Mouse (Mus musculus): Measurements from ENCODE around the gene Lamtor5.
"Not testable (repeated sequence)": the region's sequence is repeated elsewhere in the genome, so short reads cannot be mapped to it uniquely, and the experiment has no call there.

Gene Lamtor5

DNA sequence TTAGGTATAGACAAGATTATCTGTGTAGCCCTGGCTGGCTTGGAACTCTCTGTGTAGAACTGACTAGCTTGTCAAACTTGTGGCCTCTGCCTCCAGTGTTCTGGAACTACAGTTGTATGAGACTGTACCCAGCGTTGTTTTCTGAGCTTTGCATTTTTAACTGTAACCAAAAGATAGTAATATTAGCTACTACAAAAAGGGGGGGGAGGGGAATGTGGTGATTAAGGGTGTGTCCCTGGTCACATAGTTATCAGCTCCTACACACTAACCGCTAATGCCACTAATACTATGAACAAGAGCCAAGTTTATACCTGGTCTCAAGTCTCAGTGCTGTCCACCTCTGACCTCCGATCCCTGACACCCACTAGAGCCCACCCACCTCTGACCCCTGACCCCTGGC is 6.2 kb upstream of the Lamtor5 start:
- DNase-seq (ENCODE audit: low spot score in 2 of 2), result no peak

DNA sequence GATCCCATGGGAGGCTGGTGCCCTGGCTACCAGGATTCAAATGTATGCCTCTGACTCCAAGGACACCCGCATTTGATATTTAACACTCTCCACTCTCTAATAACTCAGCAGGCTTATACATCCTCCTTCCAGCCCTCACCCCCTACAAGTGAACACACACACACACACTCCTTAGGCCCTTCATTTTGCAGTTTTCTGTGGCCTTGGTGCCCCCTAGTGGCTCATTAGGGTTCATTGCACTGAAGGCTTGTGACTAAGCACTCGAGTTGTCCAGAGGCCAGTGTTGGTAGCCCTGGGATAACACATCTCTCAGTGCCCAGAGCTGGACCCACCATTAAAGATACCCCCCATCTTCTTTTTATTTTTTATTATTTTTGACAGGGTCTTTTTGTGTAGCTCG is 4.8 kb upstream of the Lamtor5 start:
- DNase-seq (ENCODE audit: low spot score in 2 of 2), result peak; percentile 47 to 76

DNA sequence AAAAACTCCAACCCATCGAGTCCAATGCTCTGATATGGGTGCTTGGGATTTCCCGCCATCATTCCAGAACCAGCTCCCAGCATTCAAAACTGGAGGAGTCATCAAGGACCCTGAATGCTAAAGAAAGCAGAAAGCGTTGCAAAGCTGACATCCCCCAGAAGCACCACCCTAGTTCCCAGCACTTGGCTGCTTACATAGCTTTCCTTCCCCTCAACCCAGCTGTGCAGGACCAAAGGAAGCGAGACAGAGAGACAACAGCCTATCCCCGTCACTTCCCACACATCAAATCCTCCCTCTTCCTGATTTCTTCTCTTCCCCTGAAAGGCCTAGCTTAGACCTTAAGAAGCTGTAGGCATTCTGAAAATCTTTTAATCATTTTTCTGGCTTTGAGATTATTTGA is 3.3 kb upstream of the Lamtor5 start:
- no peak for DNase-seq (ENCODE audit: low spot score in 2 of 2)

DNA sequence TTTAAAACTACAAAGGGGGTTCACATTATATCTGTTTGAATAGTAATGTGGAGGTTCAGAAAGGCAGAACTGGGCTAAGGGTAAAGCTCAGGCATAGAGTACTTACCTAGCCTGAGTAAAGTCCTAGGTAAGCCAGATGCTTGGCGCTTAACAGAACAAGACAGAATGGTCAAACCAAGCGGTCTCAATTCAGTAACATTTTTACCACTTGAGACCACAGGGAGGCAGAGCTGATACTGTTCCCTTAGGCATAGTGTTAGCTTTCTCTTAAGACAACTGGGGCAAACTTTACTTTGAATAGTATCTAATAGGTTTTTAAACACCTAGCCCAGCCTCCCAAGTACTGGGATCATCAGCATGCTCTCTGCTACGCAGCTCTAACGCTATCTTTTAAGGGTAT is 2.7 kb upstream of the Lamtor5 start:
- no peak for DNase-seq (ENCODE audit: low spot score in 2 of 2)

DNA sequence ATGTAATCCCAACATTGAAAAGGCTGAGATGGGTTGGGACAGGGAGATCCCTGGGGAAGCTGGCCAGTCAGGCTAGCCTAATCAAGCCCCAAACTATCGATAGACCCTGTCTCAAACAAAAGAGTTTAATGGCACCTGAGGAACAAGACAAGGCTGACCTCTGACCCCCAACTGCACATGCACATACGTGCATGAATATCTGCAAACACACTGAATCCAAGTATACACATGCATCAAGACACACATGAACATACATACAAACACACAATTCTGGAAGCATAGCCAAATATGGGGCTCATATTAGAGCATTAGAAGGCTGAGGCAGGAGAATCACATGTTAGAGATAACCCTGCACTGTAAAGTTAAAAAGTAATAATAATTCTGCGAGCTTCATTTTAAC is 2.0 kb upstream of the Lamtor5 start:
- DNase-seq (ENCODE audit: low spot score in 2 of 2), result no peak

GRCm38 (mm10) chr3:107286123-107286522 is 7.5 kb downstream of the Lamtor5 start:
- DNase-seq (ENCODE audit: low spot score in 2 of 2), result no peak

- DNase-seq (ENCODE audit: low spot score in 2 of 2), result no peak
Observed at GRCm38 (mm10) chr3:107287346-107287745, 8.7 kb downstream of the Lamtor5 start.

GRCm38 (mm10) chr3:107290764-107291381 is 12.2 kb downstream of the Lamtor5 start, which contains the start of gene Slc16a4:
TSS of gene Slc16a4 (plus strand) at chr3:107291230.
- no peak for DNase-seq (ENCODE audit: low spot score in 2 of 2)

- no peak for DNase-seq (ENCODE audit: low spot score in 2 of 2)
Observed at GRCm38 (mm10) chr3:107295672-107296360, 17.2 kb downstream of the Lamtor5 start.

GRCm38 (mm10) chr3:107296917-107297316 is 18.3 kb downstream of the Lamtor5 start:
- DNase-seq (ENCODE audit: low spot score in 2 of 2), result not testable (repeated sequence)

- DNase-seq (ENCODE audit: low spot score in 2 of 2), result no peak
Observed at GRCm38 (mm10) chr3:107317338-107317737, 38.7 kb downstream of the Lamtor5 start.

- no peak for DNase-seq (ENCODE audit: low spot score in 2 of 2)
Observed at GRCm38 (mm10) chr3:107321141-107321540, 42.5 kb downstream of the Lamtor5 start.

GRCm38 (mm10) chr3:107321776-107322175 is 43.1 kb downstream of the Lamtor5 start:
- no peak for DNase-seq (ENCODE audit: low spot score in 2 of 2)

DNA sequence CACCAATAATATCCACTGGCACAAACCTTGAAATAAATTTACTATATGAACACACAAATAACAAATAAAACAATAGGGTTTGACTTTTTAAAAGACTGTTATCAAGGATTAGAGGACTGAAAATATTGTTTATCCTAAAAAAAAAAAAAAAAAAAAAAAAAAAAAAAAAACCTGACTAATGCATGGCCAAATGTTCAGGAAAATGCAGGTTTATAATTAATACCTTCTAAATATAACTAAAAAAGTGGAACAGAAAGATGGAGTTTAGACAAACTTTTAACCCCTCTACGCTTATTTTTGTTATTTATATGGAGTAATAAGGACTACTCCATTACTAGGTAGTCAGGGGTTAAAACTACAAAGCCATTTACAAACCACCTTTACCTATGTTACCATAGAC is 47.8 kb downstream of the Lamtor5 start:
- DNase-seq (ENCODE audit: low spot score in 2 of 2), result no peak

- DNase-seq (ENCODE audit: low spot score in 2 of 2), result peak in 1 of 2 experiments; percentile 62
Observed at GRCm38 (mm10) chr3:107330503-107331424, 52.1 kb downstream of the Lamtor5 start.

DNA sequence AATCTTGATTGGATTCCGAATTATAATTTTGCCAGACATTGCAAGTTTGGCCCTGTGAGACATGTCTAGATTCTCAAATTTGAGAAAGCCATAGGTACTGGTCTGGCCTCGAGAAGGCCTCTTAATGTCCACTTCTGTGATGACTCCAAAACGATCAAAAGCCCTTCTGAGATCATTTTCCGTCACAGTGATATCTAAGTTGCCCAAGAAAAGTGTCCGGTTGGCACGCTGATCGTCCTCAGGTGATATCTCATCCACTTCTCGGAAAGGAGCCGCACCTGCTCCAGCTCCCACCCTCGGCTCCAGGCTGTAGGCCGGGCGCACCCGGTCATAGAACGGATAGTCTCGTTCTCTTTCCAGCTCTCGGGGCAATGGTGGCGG is 53.1 kb downstream of the Lamtor5 start:
- no peak for DNase-seq (ENCODE audit: low spot score in 2 of 2)

GRCm38 (mm10) chr3:107332127-107332959 is 53.7 kb downstream of the Lamtor5 start:
- DNase-seq (ENCODE audit: low spot score in 2 of 2), result peak; percentile 42 to 82

DNA sequence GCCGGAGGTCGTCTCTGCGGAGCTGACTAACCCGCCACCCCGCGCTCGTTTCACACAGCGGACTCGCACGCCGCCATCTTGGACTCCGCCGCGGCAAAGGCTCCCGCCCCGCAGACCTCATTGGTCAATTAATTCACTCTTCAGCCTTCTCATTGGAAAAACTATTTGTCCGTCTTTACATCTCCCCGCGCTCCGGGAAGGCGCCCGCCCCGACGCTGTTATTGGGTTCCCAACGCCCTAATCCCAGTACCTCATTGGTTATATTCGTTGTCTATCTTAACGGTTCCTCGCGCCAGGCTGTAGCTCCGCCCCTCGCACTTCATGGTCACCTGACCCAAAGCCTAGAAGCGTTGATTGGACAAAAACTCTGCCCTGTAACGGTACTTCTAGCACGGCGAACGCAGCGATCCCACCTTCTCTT is 54.3 kb downstream of the Lamtor5 start:
- DNase-seq (ENCODE audit: low spot score in 2 of 2), result peak; percentile 93 to 94
